Mouse (Mus musculus) kidney, embryonic 14.5 days (tissue): ENCODE results near the gene Pitpnm2. TPM values are rescaled to one million over a fixed set of nuclear protein-coding genes. Genes with fewer than 3 reads are reported as not detected.

ENCODE experiments used
- ATAC-seq: fragments of 200-750 bp; cut with Nextera tagmentation; 2 replicates; pipeline ENCODE4 v1.8.0; 2017; ENCODE audit warnings: moderate number of reproducible peaks, mild to moderate bottlenecking, moderate TSS enrichment, moderate library complexity; ENCODE audit not compliant: low FRiP score, low TSS enrichment
- H3K27ac ChIP-seq: fragments of 300-500 bp; sonication (generic); 2 replicates; pipeline ENCODE4 v1.5.1; 2014; ENCODE audit warnings: low read depth, mild to moderate bottlenecking, low read length, moderate library complexity, mixed read lengths
- H3K27me3 ChIP-seq: fragments of 300-500 bp; sonication (generic); 2 replicates; pipeline ENCODE4 v1.6.1; 2014; ENCODE audit warnings: mild to moderate bottlenecking, low read length; ENCODE audit not compliant: control insufficient read depth, insufficient read depth
- H3K36me3 ChIP-seq: fragments of 300-500 bp; sonication (generic); 2 replicates; pipeline ENCODE4 v1.6.1; 2014; ENCODE audit warnings: low read length, mixed read lengths; ENCODE audit not compliant: control insufficient read depth, insufficient read depth
- H3K4me1 ChIP-seq: fragments of 300-500 bp; sonication (generic); 2 replicates; pipeline ENCODE4 v1.6.1; 2014; ENCODE audit warnings: low read length, mixed read lengths; ENCODE audit not compliant: control insufficient read depth, insufficient read depth
- H3K4me2 ChIP-seq: fragments of 300-500 bp; sonication (generic); replicated peaks from 2 replicates; pipeline ENCODE4 v1.6.1; 2014; ENCODE audit warnings: low read depth, mild to moderate bottlenecking, low read length
- H3K4me3 ChIP-seq: fragments of 300-500 bp; sonication (generic); 2 replicates; pipeline ENCODE4 v1.5.1; 2014; ENCODE audit warnings: mild to moderate bottlenecking, low read length
- H3K9ac ChIP-seq: fragments of 300-500 bp; sonication (generic); 2 replicates; pipeline ENCODE4 v1.6.1; 2014; ENCODE audit warnings: low read depth, mild to moderate bottlenecking, low read length, moderate library complexity
- H3K9me3 ChIP-seq: fragments of 300-500 bp; sonication (generic); 2 replicates; pipeline ENCODE4 v1.6.1; 2016; ENCODE audit warnings: low read length; ENCODE audit not compliant: control insufficient read depth
- WGBS: fragments of 180-500 bp; shearing (Covaris S2); extraction: QIAGEN DNeasy Blood & Tissue Kit; methylation state at CpG from one replicate; pipeline ENCODE4 v1.1.7; 2014; 5-methylcytosine and 5-hydroxymethylcytosine counted together
- polyA plus RNA-seq: library from polyadenylated mRNA; unstranded; fragments of >200 nt; fragmentation: Nextera tagmentation; extraction: Ambion mirVana; gene quantifications from 2 replicates; pipeline ENCODE4 v1.2.1, GENCODE M21; 2014

Pitpnm2 gene
- polyA plus RNA-seq, 1 experiment from 2014 or later, result 7.0 TPM

DNA sequence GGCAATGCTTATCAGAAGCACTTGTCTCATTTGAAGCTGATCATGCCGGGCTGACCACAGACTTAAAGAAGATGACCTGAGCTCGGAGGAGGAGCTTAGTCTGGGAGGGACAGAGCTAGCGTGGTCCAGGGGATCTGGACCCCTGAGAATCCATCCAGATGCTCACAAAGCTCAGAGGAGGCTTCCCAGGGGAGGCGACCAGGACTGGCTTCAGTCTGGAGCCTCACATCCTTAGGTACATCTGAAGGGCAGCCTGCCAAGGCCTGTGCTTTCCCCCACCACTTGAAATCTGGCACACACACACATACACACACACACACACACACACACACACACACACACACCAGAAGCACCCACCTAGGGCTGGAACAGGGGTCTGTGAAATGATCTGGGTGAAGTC is 47.5 kb downstream of the Pitpnm2 start:
- Histone ChIP-seq H3K27me3 (no peaks in the 10 kb centered on the region), H3K9me3 (no peaks in the 10 kb centered on the region), H3K4me3 (no peak overlapping the region), H3K27ac (no peak overlapping the region), H3K4me2 (no peak overlapping the region), H3K4me1 (peaks cover 50% of the 10 kb centered on the region), H3K9ac (no peak overlapping the region), H3K36me3 (no peaks in the 10 kb centered on the region)
- WGBS, result 63% methylated on average over 4 of the region's 4 CpGs
- no peak for ATAC-seq

DNA sequence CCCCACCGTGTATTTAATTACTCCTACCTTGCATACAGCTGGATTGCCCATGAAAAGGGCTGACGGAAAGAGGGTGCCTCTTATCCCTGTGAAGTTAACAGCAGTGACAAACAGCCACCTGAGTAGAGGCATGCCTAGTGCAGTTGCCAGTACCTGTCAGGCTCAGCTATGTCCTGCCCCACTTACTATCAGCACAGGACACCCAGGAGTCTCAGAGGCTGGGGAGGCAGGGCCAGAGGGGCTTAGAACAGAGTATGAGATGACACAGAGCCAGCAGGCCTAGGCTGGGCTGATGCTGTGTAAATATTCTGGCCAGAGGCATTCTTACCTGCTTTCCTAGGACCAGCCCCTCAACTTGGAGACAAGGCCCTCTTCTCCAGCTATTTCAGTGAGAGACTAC is 48.0 kb downstream of the Pitpnm2 start:
- WGBS, result 87% methylated on average over 2 of the region's 2 CpGs
- no peak overlapping the region for H3K27ac ChIP-seq
- no peak overlapping the region for H3K4me3 ChIP-seq
- ATAC-seq, result no peak
- no peak overlapping the region for H3K9ac ChIP-seq
- peaks cover 45% of the 10 kb centered on the region for H3K4me1 ChIP-seq
- H3K36me3 ChIP-seq, result no peaks in the 10 kb centered on the region
- H3K4me2 ChIP-seq, result no peak overlapping the region
- no peaks in the 10 kb centered on the region for H3K27me3 ChIP-seq
- H3K9me3 ChIP-seq, result no peaks in the 10 kb centered on the region

DNA sequence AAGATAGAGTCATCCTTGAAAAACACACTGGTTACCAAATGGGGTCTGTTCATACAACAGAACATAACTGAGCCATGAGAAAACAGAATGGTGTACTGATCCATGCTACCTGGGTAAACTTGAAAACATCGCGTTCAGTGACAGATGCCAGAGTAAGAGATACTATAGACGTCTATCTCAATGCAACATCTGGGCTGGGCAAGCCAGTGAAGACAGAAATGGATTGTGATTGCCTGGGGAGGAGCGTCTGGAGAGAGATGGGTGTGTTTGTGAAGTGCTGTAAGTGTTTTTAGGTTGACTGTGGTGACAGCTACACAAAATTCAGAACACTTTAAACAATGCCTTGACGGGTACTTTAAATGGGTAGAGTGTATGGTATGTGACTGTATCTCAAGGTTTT is 48.7 kb downstream of the Pitpnm2 start:
- no peak overlapping the region for H3K4me3 ChIP-seq
- WGBS, result 77% methylated on average over 5 of the region's 5 CpGs
- H3K27ac ChIP-seq, result no peak overlapping the region
- no peak for ATAC-seq
- no peaks in the 10 kb centered on the region for H3K36me3 ChIP-seq
- H3K4me2 ChIP-seq, result no peak overlapping the region
- H3K9me3 ChIP-seq, result no peaks in the 10 kb centered on the region
- H3K4me1 ChIP-seq, result peaks cover 38% of the 10 kb centered on the region
- no peaks in the 10 kb centered on the region for H3K27me3 ChIP-seq
- no peak overlapping the region for H3K9ac ChIP-seq

DNA sequence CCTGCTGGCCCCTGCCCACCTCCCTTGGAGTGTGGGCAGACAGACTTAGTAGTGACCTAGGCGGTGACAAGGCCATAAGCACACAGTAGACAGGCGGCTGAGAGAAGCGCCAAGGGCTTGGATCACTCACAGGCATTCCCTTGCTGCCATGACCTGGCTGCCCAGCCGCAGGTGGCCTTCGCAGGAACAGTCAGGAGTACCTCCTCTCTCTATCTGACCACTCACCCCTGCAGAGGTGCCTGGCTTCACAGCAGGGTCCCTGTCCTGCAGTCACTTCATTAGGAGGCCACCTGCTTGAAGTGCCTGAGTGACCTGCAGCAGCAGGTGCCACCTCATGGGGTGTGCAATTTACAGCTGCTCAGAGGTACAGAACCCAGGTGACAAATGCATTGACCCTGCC is 50.4 kb downstream of the Pitpnm2 start:
- peaks cover 31% of the 10 kb centered on the region for H3K4me1 ChIP-seq
- WGBS, result 74% methylated on average over 5 of the region's 5 CpGs

DNA sequence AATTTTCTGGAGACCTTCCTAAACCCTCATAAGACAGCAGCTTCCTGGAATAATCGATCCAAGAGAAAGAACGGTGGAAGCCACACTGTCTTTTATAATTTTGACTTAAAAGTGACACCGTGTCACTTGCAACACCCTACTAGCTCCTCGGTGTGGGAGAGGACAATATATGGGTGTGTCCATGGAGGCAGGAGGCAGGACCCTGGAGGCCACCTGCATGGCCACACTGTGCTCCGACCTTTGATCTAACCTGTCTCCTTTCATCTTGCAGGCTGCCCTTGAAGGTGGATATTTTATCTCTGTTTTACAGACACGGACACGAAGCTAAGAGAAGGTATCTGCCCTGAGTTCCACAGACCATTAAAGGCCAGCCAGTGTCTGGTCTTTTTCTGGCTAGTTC is 51.1 kb downstream of the Pitpnm2 start:
- H3K36me3 ChIP-seq, result no peaks in the 10 kb centered on the region
- ATAC-seq, result no peak
- no peak overlapping the region for H3K27ac ChIP-seq
- H3K4me2 ChIP-seq, result no peak overlapping the region
- H3K9ac ChIP-seq, result no peak overlapping the region
- no peaks in the 10 kb centered on the region for H3K9me3 ChIP-seq
- no peaks in the 10 kb centered on the region for H3K27me3 ChIP-seq
- WGBS, result 69% methylated on average over 7 of the region's 7 CpGs
- peaks cover 35% of the 10 kb centered on the region for H3K4me1 ChIP-seq
- H3K4me3 ChIP-seq, result no peak overlapping the region

More for the DNA sequence above, 50.4 kb downstream of the Pitpnm2 start:
- H3K27ac ChIP-seq, result no peak overlapping the region
- no peak for ATAC-seq
- H3K36me3 ChIP-seq, result no peaks in the 10 kb centered on the region
- H3K4me2 ChIP-seq, result no peak overlapping the region
- H3K9me3 ChIP-seq, result no peaks in the 10 kb centered on the region
- H3K4me3 ChIP-seq, result no peak overlapping the region
- no peak overlapping the region for H3K9ac ChIP-seq
- H3K27me3 ChIP-seq, result no peaks in the 10 kb centered on the region

DNA sequence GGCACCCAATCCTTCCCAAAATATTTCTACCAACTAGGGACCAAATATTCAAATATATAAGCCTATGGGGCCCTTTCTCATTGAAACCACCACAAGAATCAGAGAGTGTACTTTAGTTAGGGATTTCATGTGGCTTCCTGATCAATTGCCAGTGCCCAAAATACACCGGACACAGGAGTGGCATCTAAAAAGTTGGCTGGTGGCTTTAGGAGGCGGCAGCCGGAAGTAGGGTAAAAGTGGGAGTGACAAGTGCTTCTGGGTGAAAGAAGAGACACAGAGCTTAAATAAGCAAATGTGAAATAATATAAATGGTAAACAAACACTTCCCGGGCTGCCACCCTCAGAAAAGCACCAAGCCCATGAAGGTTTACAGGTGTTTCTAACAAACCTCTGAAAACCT is 53.5 kb downstream of the Pitpnm2 start:
- H3K27me3 ChIP-seq, result no peaks in the 10 kb centered on the region
- no peak overlapping the region for H3K4me3 ChIP-seq
- H3K9me3 ChIP-seq, result no peaks in the 10 kb centered on the region
- H3K36me3 ChIP-seq, result no peaks in the 10 kb centered on the region
- no peak overlapping the region for H3K9ac ChIP-seq
- peaks cover 34% of the 10 kb centered on the region for H3K4me1 ChIP-seq
- H3K27ac ChIP-seq, result no peak overlapping the region
- ATAC-seq, result no peak
- WGBS, result 74% methylated on average over 4 of the region's 4 CpGs
- no peak overlapping the region for H3K4me2 ChIP-seq

DNA sequence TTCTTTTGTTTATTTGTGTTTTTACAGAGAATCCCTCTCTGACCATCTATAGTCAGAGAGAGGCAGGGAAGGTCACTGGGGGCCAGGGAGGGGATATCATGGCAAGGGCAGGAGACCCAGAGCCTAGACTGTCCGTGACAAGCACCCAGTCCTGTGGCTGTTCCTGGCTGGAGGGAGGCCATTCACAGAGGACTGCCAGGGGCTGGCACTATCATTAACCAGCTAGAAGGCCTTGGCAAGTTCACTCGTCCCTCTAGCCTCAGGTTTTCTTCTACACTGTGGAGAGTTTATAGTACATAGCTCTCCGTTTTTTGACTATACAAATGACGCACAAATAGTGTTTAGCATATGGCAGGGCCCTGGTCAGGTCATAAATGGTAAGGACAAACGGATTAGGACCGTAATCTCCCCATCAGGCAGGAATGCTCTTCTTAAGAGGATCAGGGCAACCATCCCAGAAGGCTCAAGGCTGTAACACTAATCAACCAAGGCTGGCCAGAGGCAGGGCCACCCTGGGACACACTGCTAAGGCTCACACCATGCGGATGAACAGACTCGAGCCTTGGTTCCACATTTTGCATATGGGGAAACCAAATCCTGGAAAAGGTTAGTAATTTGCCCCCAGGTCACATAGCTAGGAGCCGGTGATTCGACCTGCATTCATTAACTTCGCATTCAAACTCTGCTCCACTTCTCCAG is 55.0 kb downstream of the Pitpnm2 start:
- WGBS, result 54% methylated on average over 11 of the region's 11 CpGs
- H3K4me1 ChIP-seq, result peaks cover 23% of the 10 kb centered on the region
- no peak for ATAC-seq

DNA sequence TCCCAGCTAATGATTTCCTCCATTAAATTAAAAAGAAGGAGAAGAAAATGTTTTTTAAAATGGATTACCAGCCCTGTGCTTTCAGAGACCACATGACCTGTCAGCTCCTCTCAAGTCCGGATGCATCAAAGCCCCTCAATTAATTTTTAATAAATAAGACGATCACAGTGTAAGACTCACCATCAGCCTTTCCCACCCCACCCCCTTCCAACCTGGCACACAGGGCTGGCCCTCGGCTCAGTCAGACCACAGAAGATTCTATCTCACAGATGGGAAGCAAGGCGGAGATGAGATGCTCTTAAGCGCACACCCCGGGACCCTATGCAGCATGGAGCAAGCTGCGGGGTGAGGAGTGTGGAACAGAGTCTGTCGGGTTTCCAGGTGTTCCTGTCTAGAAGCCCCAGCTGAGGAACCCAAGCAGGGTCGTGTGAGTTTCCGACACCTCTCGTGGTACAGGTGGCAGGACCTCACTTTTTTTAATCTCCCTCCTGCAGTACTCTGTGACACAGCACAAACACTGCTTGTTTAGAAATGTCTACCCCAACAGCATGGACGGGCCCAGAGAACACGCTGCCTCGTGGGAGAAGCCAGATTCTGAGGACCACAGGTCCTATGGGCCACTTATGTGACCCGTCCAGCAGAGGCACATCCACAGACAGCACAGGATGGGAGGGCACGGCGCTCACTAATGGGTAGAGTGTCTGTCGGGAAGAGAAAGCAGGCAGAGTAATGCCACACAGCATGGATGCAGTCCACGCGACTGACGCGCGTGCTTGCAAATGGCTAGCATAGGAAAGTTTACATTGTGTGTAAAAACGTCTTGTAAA is 56.1 kb downstream of the Pitpnm2 start:
- Histone ChIP-seq H3K27ac (no peak overlapping the region), H3K4me2 (no peak overlapping the region), H3K36me3 (no peaks in the 10 kb centered on the region), H3K4me3 (no peak overlapping the region), H3K27me3 (no peaks in the 10 kb centered on the region), H3K9me3 (no peaks in the 10 kb centered on the region), H3K9ac (no peak overlapping the region), H3K4me1 (peaks cover 22% of the 10 kb centered on the region)
- 73% methylated on average over 24 of the region's 24 CpGs for WGBS
- no peak for ATAC-seq

More for the DNA sequence above, 55.0 kb downstream of the Pitpnm2 start:
- Histone ChIP-seq H3K4me2 (no peak overlapping the region), H3K36me3 (no peaks in the 10 kb centered on the region), H3K9me3 (no peaks in the 10 kb centered on the region), H3K27me3 (no peaks in the 10 kb centered on the region), H3K4me3 (no peak overlapping the region), H3K9ac (no peak overlapping the region), H3K27ac (no peak overlapping the region)

DNA sequence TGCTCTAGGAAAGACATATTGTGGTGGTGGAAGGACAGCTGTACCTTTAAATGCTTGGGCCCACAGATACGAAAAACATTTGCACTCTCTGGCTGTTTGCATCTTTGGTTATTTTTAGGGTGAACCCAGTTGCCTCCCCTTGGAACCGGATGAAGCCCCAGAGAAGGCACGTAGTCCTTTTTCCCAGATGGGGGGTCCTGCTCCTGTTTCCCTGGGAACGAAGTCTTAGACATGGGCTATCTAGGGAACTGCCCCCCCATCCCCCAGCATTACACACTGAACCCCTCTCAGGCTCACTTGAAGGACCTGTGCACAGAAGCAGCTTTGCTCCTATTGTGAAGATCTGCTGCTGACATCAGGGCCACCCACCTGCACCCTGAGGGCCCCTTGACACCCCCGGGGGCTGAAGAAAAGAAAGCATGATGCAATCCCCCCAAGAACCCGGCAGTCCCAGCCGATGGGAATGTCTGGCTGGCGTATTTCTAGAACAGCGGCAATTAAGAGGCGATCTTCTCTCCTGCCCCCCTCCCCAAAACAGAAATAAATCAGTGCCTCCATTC is 56.8 kb downstream of the Pitpnm2 start:
- Histone ChIP-seq H3K27ac (no peak overlapping the region), H3K9ac (no peak overlapping the region), H3K27me3 (no peaks in the 10 kb centered on the region), H3K4me2 (no peak overlapping the region), H3K4me1 (peaks cover 22% of the 10 kb centered on the region), H3K4me3 (no peak overlapping the region), H3K36me3 (no peaks in the 10 kb centered on the region), H3K9me3 (no peaks in the 10 kb centered on the region)
- ATAC-seq, result no peak
- WGBS, result 58% methylated on average over 10 of the region's 10 CpGs
